Mouse (Mus musculus): Measurements from ENCODE around the gene Spsb2.
"Not testable (repeated sequence)": the region's sequence is repeated elsewhere in the genome, so short reads cannot be mapped to it uniquely, and the experiment has no call there.

Spsb2 gene

DNA sequence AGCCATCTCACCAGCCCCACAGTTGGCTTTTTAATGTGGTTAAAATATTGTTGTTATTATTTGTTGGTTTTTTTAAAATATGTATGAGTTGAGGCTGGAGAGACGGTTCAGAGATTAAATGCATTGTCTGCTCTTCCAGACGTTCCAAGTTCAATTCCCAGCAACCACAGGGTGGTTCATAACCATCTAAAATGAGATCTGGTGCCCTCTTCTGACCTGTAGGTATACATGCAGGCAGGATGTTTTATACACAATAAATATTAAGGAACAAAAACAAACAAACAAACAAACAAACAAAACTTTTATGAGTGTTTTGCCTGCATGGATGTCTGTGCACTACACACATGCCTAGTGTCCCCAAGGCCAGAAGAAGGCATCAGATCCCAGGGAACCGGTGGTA, 5.4 kb upstream of the Spsb2 start:
- DNase-seq (ENCODE audit: low spot score): no peak

DNA sequence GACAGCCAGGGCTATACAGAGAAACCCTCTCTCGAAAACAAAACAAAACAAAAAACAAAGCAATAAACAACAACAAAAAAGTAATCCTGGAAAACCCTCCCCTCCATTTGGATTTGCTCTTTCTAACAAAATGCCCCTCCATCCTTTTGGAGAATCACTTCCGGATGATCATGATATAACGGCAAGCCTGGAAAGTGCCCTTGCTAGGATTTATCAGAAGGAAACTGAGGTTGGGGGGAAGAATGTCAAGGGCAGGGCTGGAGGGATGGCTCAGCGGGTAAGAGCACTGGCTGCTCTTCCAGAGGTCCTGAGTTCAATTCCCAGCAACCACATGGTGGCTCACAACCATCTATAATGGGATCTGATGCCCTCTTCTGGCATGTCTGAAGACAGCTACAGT, 4.8 kb upstream of the Spsb2 start:
- not testable (repeated sequence) for DNase-seq (ENCODE audit: low spot score)

DNA sequence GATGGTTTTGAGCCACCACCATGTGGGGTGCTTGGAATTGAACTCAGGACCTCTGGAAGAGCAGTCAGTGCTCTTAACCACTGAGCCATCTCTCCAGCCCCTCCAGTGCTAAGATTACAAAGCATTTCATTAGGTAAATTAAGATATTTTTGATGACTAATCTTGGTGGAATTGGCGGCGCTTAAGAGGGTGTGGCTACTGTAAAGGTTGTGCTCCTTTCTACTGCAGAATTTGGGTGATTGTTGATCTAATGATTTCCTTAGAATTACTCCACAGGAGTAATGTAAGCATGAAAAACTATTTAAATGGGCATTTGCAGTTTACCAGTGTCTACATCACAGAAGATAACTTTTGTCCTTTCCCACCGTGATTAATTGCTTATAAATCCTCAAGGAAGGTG, 4.1 kb upstream of the Spsb2 start:
- DNase-seq (ENCODE audit: low spot score): no peak

DNA sequence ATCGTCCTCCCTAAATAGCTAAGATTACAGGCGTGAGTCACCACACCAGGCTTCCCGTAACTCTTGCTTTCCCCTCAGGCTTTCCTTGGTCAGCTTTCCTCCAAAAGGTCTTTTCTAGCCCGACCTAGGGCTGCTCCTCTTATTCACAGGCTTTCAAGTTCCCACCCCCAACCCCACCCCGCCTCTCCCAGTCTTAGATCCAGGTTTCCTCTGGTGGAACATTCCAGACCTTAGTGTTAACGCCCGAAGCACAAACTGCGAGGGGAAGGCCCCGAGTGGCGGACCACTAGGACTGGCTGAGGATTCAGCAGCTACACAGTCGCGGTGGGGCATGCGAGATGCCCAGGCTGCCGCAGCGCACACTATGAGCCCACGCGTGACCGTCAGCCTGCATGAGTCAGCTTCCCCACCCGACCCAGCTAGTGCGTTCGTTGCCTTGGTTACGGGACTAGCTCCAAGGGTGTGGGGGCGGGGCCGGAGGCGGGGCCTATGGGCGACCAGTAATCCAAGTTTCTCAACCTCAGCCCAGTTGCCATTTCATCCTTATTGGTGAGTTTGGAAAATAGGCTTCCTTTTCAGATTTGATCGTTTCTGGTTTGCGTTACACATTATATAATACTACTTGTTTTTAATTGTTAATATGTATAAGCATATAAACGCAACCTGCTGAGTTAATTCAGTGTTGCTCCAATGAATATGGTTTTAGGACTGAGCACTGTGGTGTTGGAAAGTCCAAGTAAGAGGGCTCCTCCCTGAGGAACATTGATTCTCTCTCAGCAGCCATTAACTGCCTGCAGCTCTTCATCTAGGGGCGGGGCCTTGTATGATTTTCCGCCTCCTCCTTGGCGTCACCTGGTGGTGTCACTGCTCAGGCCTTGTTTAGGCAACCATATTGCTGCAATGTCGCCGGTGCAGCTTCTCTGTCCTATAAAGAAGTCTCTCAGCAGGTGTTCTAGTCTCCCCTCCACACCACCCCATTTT, 2.8 kb upstream of the Spsb2 start:
- peak; percentile 94 for DNase-seq (ENCODE audit: low spot score)

DNA sequence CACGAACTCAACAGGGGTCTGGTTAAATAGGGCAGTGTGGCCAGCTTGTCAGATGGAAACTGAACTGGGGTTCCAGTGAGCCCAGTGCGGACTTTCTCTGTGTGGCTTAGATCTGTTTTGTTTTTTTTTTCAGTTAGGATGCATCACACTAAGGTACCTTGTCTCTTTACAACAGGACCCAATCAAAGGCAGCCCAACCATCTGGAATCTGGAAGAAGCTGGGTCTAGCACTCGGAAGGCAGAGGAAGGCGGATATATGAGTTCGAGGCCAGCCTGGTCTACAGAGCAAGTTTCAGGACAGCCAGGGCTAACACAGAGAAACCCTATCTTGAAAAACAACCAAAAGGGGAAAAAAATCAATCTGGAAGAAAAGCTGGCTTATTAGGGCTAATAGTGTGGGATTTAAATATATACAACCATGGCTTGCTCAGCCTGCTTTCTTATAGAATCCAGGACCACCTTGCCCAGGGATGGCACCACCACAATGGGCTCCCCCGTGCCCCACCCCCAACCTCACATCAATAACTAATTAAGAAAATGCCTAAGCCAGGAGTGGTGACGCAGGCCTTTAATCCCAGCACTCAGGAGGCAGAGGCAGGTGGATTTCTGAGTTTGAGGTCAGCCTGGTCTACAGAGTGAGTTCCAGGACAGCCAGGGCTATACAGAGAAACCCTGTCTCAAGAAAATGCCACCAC, 1.9 kb upstream of the Spsb2 start:
- DNase-seq (ENCODE audit: low spot score): no peak

DNA sequence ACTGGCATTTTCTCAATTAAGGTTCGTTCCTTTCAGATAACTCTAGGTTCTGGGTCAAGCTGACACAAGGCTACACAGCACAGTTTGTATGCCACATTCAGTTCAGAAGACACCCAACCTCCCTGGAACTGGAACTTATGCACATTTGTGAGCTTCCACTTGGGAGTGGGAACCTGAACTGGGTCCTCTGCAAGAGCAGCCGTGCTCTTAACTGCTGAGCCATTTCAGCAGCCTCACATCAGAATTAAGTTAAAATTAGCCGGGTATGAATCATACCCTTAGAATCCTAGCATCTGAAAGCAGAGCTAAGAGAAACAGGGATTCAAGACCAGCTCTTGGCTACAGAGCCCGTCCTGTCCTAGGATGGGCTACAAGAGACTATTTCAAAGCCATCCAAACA, 1.1 kb upstream of the Spsb2 start:
- no peak for DNase-seq (ENCODE audit: low spot score)

DNA sequence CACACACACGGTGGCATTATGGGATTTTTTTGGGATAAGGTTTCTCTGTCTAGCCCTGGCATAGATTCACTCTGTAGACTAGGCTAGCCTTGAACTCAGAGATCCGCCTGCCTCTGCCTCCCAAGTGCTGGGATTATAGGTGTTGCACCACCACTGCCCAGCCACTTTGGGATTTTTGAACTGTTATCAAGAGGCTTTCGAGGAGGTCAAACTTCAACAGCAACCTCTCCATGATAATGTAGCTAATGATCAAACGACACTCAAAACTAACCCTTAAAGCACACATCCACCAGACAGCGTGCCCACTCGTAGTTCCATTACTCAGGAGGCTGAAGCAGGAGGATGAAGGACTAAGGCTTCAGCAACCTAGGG, 489 bp upstream of the Spsb2 start:
- no peak for DNase-seq (ENCODE audit: low spot score)

DNA sequence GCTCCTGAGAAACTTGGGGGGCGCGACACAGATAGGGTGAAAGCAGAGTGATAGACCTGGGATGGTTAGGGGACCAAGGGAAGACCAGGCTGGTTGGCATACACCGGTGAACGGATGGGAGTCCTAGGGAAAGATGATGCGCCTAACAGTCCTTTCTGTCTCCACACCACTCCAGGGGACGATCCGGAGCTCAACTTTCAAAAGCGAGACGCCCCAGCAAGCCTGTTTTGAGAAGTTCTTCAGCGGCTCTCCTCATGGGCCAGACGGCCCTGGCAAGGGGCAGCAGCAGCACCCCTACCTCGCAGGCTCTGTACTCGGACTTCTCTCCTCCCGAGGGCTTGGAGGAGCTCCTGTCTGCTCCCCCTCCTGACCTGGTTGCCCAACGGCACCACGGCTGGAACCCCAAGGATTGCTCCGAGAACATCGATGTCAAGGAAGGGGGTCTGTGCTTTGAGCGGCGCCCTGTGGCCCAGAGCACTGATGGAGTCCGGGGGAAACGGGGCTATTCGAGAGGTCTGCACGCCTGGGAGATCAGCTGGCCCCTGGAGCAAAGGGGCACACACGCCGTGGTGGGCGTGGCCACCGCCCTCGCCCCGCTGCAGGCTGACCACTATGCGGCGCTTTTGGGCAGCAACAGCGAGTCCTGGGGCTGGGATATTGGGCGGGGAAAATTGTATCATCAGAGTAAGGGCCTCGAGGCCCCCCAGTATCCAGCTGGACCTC, 752 bp downstream of the Spsb2 start:
- peak; percentile 69 for DNase-seq (ENCODE audit: low spot score)

DNA sequence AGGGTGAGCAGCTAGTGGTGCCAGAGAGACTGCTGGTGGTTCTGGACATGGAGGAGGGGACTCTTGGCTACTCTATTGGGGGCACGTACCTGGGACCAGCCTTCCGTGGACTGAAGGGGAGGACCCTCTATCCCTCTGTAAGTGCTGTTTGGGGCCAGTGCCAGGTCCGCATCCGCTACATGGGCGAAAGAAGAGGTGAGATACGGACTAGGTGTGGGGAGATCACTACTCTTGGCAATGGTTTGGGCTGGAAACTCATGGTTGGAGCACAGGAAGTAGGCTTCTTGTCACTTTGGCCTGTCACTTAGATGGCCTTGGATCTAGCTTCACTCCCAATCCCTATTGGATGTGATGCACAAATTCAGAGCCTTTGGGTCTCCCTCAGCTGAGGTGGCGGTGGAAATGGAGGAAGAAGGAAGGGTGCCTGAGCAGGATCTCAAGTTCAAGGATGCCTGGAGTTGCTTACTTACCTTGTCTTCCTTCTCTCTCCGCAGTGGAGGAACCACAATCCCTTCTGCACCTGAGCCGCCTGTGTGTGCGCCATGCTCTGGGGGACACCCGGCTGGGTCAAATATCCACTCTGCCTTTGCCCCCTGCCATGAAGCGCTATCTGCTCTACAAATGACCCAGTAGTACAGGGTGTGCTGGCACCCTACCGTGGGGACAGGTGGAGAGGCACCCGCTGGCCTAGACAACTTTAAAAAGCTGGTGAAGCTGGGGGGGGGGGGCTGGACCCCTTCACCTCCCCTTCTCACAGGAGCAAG, 1.5 kb downstream of the Spsb2 start:
- no peak for DNase-seq (ENCODE audit: low spot score)

DNA sequence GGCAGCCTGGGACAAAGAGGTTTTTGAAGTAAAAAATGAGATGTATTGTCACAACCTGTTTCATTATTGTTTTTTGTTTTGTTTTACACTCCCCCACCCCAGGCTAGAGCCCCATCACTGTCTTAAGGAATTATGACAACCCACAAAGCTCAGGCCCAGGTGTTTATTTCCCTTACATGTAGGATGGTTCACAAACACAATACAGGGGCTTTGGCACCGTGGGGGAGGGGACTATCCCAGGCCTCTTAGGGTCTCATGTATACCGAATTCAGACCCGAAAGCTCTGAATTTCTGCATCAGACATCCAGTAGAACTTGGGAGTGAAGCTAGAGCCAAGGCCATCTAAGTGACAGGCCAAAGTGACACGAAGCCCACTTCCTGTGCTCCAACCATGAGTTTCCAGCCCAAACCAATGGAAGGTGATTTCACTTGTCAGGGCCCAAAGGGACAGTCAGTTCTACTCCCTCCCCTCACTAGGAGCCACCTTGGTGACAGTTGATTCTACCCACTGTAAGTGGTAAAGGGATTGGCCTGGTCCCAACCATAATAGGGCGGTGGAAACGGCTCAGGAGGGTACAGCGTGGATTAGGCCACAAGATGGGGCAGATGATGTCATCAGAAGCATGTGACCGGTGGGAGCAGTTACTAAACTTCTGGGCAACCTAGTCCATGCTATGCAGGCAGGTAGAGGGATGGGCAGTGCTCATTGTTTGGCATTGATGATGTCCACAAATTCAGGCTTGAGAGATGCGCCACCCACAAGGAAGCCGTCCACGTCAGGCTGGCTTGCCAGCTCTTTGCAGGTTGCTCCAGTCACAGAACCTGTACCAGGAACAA, 2.3 kb downstream of the Spsb2 start:
- not testable (repeated sequence) for DNase-seq (ENCODE audit: low spot score)

DNA sequence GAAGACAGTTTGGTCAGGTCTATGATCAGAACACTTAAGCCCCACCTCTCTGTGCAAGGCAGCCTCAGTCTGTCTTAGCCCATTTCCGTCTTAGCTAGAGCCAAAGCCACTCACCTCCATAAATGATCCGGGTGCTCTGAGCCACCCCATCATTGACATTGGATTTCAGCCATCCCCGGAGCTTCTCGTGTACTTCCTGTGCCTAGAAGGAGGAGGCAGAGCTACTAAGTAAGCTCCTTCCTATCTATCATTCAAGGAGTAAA, 2.9 kb downstream of the Spsb2 start:
- DNase-seq (ENCODE audit: low spot score): no peak

DNA sequence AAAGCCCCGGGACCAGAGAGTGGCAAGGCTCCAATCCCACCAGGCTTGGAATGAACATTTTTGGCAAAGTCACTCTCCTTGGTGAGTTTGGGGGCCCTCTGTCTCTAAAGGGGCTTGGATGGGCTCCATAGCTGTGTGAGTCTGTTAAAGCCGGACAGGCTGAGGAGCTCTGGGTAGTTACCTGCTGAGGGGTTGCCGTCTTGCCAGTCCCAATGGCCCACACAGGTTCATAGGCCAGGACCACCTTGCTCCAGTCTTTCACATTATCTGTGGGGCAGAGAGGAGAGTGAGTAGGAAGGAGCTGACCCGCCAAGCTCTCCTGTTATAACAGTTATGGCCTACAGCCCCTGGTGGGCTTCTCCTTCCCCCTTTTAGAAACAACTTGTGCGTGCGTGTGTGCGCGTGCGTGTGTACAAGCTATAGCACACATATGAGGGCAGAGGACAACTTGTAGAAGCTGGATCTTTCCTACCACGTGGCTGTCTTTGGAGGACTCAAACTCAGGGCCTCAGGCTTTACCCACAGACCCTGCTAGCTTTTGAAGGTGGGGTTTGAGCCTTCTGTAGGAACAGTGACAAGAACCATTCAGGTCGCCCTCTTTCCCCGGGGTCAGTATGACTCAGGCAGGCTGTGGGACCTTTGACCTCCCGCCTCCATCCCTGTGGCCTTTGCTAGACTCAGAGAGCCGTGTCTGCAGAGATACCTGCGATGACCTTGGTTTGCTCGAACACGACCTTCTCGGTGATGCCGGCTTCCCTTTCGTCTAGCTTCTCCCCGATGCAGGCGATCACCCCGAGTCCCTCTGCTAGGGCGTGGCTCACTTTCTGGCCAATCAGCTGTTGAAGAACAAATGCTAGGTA, 3.5 kb downstream of the Spsb2 start:
- no peak for DNase-seq (ENCODE audit: low spot score)

DNA sequence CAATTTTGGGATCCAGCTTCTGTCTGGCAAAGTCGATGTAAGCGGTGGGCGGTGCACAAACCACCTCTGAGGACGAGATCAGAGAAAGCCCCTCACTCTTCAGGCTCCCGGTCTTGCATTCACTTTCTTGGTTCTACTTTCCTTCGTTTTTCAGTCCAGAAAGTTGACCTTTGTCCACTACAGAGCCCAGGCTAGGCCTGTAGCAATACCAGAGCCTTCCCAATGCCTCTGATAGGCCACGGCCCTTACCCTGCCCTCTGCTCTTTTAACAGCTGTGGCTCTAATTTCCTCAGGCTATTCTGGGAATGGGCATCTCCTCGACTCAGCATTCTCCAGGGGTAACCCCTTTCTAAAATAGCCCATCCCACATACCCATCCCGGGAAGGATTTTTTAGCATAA, 4.4 kb downstream of the Spsb2 start:
- DNase-seq (ENCODE audit: low spot score): no peak

DNA sequence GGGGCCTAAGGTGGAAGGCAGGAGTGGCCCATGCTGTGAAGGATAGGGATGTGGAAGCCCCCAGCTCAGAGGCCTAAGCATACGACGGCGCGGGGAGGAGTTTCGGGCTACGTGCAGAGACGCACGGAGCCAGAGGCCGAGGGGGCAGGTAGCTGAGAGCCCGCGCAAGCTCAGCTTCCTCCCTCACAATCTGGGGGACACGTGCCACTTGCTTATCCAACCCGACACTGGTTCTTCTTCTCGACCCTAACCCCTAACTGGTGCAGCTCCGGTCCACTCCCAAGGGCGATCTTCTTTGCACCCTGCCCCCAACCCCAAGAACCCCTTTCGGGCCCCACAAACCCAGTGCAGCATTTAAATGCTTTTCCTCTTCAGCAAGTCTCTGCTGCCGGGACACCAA, 5.0 kb downstream of the Spsb2 start:
- no peak for DNase-seq (ENCODE audit: low spot score)

DNA sequence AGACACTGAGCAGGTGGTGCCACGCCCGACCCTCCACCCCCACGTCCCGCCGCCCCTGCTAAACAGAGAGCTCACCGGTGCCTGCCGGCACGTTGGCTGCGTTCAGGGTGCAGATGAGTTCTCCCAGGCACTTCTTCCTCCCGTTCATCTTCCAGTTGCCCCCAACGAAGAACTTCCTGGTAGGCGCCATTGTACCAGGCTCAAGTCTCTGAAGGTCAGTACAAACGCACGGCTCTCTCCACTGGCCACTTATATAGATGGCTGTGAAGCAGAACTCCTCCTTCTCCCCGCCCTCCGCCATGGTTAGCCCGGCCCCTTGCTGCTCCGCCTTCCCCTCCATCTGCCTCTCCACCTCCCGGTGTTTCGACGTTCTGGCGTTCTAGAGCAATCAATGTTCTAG, 5.5 kb downstream of the Spsb2 start, which contains the start of gene Tpi1:
Gene Tpi1, minus strand, starts transcription at position 364 of the 400 bp plus-strand sequence.
- peak; percentile 90 for DNase-seq (ENCODE audit: low spot score)

DNA sequence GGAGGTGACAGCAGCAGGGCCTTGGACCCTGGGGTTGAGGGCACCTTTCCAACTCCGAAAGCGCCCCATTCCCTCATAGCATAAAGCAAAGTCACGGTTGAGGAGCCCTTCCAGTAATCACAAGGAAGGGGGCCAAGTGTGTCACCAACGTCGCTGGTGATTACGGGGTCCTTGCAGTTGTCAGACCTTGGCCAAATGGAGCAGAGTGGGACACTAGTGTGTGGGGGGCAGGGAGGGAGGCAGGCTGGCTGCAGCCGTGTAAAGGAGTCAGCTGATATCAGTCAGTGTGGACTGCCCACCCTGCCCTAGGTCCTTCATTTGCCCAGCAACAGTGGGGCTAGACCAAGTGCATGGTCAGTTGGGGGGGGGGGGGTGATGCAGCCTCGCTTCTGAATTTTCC, 6.0 kb downstream of the Spsb2 start:
- DNase-seq (ENCODE audit: low spot score): no peak

DNA sequence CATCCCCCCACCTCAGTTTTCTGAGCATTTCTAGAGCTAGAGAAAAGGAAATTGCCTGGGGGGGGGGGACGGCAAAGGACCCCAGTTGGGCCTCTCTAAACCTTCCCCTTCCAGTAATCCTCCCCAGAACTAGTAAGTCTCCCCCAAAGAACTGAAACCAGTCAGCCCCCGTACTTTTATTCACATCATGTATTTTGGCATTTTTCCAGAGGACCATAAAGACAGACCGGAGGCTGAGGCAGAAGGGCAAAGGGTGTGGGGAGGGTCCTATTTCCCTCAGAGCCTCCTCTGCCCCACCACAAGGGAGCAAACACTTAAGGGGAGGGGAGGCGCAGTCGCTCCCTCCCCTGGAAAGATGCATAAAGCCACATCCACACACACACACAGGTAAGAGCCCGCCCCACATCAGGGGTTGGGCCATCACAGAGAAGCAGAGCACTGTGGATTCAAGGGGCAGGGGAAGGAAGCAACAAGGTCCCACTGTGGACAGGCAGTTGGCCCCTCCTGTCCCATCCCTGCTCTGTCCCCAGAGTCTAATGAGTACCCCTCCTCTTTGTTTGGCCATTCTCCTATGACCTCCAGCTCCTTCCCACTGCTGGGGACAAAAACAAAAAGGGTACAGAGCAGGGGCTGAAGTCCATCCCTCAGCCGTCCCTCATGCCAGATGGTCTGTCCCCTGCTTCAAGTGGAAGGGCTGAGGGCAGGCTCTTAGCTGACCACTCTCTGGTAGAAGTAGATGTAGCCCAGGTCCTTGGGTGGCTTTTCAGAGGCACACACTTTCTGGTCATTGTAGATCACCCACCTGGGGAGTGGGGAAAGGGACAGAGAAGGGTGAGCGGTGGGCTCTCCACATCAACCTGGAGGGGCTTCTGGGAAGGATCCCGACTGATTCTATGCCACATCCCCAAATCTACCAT, 6.7 kb downstream of the Spsb2 start:
- DNase-seq (ENCODE audit: low spot score): no peak

DNA sequence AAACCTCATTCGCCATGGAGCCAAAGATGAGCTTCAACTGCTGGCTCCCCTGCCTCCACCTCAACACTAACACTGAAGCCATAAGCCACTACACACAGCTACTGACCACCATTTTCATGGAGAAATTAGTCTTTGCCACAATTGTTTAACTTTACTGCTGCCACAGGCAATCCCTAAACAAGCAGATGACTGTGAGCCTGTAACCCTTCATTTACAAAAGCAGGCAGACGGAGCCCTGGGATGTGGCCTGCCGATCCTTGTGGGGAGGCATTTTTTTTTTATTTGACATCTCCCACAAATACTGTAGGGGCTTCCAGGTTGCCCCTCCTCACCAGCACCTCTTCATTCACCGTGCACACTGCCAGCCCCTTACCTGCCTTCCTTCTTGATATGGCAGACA, 8.2 kb downstream of the Spsb2 start:
- no peak for DNase-seq (ENCODE audit: low spot score)

DNA sequence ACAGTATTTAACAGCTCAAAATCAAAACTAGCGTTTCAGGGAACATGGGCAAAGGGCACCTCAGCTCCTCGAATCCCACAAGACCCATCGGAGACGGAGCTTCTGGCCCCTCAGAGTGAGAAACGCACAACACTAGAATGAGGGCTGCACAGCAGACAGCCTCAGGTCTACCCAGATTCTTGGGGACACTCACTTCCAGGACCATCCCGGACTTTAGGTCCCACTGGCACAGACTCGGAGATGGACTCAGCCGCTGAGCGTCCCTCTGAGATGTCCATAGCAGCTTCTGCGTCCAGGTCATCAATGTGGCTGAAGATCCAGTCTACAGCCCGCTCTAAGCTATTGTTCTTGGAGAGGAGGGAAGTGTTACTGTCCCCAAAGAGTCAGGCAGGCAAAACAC, 8.7 kb downstream of the Spsb2 start:
- no peak for DNase-seq (ENCODE audit: low spot score)
